Mouse (Mus musculus) layer of hippocampus, adult 18-20 months (tissue): ENCODE measurements around the gene Swap70. TPM values are rescaled to one million over a fixed set of nuclear protein-coding genes. Genes with fewer than 3 reads are reported as not detected.
A peak's percentile ranks its signal among the peaks of the same experiment; 100 is the strongest.

ENCODE experiments used
- DNase-seq, 2 experiments: peaks; one replicate each; pipeline ENCODE4 v3.0.0; 2022; ENCODE audit warnings: low spot score in 2 of 2
- total RNA-seq, 2 experiments: library from RNA; stranded (reverse); gene quantifications; 2 replicates each; pipeline ENCODE4 v1.2.3; 2021

Swap70 gene
- total RNA-seq, 2 experiments from 2014 or later, result 8.6 to 9.7 TPM

- no peak for DNase-seq
Observed at GRCm38 (mm10) chr7:110237451-110237836, 15.9 kb downstream of the Swap70 start.

DNA sequence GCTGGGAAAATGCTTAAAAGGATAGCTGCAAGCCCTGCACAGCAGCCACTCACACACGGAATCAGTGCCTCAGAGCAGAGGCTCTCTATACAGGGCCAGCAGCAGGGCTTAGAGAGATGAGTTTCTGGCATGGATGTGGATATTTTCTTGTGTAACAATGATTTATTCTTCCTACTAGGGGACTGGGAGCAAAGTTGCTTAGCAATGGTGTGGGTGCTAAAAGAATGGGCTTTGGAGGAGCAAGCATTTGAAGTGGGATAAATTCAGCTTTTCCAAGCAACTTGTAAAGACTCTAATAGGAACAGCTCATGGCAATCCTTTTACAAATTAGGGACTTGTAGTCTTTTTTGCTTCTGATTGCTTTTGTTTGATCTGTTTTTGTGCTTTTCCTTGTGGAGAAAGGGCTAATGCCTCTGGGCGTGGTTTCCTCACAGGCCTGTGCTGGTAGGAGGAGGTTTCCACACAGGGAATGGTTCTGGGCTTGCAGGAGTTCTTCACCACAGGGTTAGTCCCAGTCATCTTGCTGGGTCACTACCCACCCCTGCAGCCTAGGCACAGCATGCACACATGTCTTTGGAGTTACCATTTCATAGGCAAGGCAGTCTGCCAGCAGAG is 16.4 kb downstream of the Swap70 start:
- no peak for DNase-seq

- DNase-seq, result no peak
Observed at GRCm38 (mm10) chr7:110239590-110239989, 18.1 kb downstream of the Swap70 start.

DNA sequence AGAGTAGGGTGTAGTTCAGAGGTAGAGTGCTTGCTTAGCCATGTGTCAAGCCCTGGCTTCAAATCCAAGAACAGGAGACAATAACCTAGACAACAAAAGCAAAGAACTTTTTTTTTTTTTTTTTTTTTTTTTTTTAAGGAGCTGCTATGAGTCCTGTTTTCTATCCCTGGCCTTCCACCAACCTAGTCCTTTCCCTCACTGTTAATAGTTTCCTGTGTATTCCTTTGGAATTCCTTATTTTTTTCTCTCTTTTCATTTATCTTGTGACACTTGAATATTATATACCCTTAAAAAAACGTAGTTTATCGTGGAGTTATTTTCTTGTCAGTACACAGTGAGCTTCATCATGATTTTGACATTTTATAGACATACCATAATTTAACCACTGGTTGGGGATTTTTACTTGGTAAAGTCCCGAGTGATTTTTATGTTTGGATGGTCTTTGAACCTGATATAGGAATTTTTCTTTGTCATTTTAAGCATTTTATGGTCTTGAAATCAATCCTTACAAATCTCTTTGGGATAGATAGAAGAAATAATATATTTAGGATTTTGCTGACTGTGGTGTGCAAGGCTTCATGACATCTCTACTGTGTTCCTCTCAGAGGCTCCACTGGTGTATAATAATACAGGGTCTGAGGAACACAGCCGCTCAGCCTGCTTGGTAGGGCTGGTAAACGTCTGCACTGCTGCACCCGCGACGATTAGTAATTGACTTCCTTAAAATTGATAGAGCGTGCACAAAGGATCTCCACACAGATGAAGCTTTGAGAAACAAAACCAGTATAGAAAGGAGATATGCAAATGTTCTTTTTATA is 20.2 kb downstream of the Swap70 start:
- DNase-seq, result no peak

- no peak for DNase-seq
Observed at GRCm38 (mm10) chr7:110242290-110242581, 20.7 kb downstream of the Swap70 start.

- no peak for DNase-seq
Observed at GRCm38 (mm10) chr7:110245128-110245527, 23.6 kb downstream of the Swap70 start.

DNA sequence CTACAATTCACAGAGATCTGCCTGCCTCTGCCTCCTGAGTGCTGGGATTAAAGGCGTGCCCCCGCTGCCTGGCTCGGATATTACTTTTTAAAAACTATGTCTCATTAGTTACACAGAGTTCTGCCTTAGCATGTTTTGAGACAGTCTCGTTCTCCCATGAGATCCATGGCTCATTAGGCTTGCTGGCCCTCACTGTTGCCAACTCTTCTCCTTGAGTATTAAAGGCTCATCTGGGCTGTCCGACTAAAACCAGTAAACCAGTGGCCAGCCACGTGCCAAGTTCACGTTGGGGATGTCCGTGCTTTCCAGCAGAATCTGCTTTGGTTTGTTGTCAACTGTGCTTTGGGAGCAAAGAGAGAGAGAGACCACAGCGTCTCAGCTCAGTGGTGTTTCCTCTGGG is 25.0 kb downstream of the Swap70 start:
- DNase-seq, result no peak

DNA sequence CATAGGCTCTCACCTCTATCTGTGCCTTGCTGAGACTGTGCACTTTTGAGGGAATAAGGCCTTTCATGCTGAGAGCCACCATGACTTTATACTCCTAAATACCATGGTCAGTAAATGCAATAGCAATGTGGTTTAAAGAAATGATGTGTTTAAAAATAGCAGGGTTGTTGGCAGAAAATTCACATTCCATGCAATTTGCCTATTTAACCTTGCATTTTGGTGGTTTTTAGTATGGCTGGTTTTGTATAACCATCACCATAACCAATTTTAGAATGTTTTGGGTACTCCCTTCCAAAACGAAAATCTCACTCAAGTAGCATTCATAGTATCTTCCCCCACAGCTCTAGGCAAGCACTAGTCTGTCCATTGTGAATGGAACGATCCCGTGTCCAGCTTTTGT is 26.3 kb downstream of the Swap70 start:
- no peak for DNase-seq

GRCm38 (mm10) chr7:110248677-110249076 is 27.2 kb downstream of the Swap70 start:
- DNase-seq, result no peak

DNA sequence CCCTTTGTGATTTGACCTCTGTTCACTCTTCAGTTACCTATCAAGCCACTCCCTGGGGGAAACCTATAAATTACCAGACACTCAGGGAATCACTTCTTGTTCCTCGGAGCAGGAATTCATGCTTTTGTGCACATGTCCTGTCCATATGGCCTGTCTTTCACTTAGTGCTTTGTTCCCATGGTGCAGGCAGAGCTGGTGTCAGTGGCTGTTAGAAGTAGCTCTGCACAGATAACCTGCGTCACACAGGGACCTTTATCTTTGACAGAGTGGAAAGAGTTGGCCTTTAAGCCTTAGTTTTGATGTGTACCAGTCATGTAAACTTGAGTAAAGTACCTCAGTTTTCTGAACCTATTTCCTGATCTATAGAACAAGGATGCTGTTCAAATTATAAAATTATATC is 32.4 kb downstream of the Swap70 start:
- DNase-seq, result no peak

DNA sequence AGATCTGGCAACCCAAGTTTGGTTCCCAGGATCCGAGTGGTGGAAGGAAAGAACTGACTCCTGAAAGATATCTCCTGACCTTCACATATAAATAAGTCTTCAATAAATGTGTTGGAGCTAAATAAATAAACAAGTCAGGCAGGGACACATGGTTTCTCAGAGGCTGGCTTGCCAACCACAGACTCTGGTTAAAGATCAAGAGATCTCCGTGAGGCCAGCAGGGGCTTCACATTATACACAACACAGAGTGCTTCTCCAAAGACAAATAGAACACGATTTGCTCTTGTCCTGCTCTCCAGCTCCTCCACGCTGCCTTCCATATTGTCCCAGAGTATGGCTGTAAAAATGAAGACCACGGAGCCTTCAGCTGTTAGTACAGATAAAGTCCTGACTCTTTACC is 32.9 kb downstream of the Swap70 start:
- DNase-seq, result no peak

GRCm38 (mm10) chr7:110257059-110257458 is 35.5 kb downstream of the Swap70 start:
- no peak for DNase-seq

DNA sequence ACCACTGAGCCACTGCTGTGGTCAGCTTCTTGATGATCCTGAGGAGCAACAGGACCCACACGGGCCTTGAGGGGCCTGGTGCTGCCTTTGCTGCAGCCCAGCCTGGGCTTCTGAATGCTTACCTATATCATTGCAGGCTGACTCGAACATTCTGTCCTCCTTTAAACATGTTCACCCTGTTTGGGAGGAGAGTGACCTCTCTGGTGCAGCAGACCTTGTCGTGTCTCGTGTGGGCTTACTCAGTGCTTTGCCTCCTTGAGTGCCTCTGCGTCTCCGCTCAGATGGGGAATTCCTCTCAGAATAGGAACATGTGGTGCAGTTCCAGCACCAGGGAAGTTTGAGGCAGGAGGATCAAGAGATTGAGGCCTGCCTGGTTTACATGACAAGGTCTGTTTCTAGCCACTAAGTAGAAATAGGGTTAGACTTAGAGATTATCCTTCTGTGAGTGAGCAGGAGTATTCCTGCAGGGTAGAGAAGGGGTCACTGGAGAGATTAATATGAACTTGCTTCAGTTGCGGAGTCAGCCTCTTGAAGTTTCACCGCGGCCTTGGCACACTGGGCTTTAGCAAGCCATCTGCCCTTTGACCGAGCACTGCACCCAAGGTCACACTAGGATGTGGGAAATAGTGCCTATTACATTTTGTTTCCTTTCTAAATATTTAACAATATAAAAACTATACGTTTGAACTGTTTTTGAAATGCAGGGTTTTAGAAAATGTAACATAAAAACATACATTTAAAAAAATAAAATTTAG is 36.9 kb downstream of the Swap70 start:
- DNase-seq, result no peak

DNA sequence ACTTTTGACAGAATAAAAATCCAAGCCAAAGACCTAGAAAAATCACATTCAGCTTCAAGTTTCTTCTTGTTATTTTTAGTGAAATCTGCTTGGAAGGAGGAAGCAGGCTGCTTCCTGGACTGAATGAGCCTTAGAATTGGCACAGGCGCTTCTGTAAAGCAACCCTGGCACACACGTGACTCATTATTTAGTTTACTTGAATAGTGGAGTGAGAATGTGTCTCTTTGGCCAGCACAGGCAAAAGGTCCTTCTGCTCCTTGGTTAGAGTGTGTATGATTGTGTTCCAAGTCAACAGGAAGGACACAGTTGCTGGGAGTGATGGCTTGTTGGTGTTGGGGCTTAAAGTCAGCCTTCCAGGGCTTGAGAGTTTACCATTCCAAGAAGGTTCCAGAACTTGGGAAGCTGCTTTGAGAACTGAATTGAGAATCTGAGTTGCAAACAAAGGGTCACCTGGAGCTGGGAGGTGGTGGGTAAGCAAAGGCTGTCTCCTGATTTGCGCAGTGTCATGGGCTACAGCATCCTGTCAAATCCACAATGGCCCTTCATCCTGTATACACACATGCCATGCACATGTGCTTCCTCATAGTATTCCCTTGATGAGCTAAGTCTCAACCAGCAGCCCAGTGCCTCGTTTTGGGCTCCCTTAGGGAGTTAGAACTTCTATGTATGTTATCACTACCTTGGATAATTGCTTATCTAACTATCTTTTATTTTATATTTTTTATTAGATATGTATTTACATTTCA is 38.6 kb downstream of the Swap70 start:
- peak in 1 of 2 experiments; percentile 19 for DNase-seq

DNA sequence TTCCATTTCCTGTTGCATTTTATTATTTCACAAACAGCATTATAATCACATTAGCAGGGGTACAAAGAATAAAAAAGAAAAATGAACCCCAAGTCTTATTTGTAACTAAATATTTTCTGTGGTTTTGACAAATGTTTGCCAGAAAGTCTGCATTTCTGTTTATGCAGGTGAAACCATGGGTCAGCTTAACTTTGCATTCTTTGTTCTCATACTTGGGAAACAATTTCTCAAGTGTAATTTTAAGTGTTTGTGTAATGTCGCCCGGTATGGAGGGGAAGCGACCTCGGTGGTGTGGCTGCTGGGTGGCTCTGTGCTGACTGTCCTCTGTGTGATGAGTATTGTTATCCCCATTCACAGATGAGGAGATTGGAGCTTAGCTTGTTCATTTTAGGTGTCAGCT is 40.3 kb downstream of the Swap70 start:
- DNase-seq, result no peak

- no peak for DNase-seq
Observed at GRCm38 (mm10) chr7:110262661-110263060, 41.1 kb downstream of the Swap70 start.

- DNase-seq, result no peak
Observed at GRCm38 (mm10) chr7:110263474-110263873, 42.0 kb downstream of the Swap70 start.

DNA sequence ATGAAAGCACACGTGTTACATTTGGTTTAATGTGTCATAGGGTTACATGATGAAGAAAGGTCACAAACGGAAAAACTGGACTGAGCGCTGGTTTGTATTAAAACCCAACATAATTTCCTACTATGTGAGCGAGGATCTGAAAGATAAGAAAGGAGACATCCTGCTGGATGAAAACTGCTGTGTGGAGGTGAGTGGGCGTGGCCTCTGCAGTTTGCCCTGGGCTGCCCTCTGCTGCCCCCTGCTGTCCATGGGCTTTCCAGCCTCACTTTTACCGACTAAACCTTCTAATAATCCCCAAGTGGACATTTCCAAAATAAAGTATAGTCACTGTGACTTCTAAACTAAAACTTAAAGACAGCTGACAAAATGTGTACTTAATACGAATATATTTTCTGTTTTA is 44.3 kb downstream of the Swap70 start:
- peak; percentile 41 to 89 for DNase-seq

- DNase-seq, result no peak
Observed at GRCm38 (mm10) chr7:110267014-110267413, 45.5 kb downstream of the Swap70 start.

GRCm38 (mm10) chr7:110267994-110268393 is 46.5 kb downstream of the Swap70 start:
- DNase-seq, result no peak

- no peak for DNase-seq
Observed at GRCm38 (mm10) chr7:110268511-110268910, 47.0 kb downstream of the Swap70 start.

DNA sequence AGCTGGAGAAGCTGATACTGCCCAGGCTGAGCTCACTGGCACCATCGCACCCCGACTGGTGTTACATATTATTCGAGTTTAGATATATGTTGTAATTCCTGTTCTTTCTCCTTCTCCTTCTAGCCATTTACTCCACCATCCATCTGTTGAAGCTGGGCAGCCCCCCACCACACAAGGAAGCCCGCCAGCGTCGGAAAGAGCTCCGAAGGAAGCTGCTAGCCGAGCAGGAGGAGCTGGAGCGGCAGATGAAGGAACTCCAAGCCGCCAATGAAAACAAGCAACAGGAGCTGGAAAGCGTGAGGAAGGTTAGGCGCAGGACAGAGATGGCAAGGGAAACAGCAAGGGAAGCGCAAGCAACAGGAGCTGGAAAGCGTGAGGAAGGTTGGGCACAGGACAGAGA is 48.3 kb downstream of the Swap70 start:
- no peak for DNase-seq
